Mouse (Mus musculus) granulocyte monocyte progenitor cell, adult 5-6 weeks (primary cell): ENCODE results near the gene Lpin1. TPM values are rescaled to one million over a fixed set of nuclear protein-coding genes. Genes with fewer than 3 reads are reported as not detected.

Source experiments
- ATAC-seq: replicated peaks from 2 replicates; pipeline ENCODE4 v1.8.0; 2016; ENCODE audit warnings: mild to moderate bottlenecking, moderate TSS enrichment, inconsistent platforms; ENCODE audit not compliant: poor library complexity, severe bottlenecking
- total RNA-seq, 2 experiments: library from RNA; stranded (forward) in 1 of 2; stranded (reverse) in 1 of 2; fragments of 200-712, 200-1000 nt in 1 of 2; fragments of >200 nt in 1 of 2; fragmentation: Nextera tagmentation in 1 of 2; gene quantifications; 2 replicates each; pipeline ENCODE4 v1.2.3; 2014 to 2017

Gene Lpin1
- total RNA-seq, 2 experiments from 2014 or later: 2.2 to 2.4 TPM

DNA sequence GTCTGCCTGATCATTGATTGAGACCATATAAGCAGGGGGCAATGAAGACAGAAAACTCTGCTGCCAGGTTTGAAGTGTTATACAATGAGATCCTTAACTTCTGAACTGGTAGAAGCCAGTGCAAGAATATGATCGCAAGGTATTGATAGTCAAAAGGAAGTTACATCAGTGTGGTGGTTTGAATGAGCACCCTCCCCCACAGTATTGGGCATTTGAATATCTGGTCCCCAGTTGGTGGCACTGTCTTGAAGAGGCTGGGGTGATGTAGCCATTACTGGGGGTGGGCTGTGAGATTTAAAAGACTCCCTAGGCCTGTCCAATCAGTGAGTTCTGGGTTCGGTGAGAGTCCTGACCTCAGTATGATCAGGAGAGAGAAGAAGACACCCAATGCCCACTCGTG lies 27.5 kb downstream of the Lpin1 start:
- ATAC-seq: no peak

DNA sequence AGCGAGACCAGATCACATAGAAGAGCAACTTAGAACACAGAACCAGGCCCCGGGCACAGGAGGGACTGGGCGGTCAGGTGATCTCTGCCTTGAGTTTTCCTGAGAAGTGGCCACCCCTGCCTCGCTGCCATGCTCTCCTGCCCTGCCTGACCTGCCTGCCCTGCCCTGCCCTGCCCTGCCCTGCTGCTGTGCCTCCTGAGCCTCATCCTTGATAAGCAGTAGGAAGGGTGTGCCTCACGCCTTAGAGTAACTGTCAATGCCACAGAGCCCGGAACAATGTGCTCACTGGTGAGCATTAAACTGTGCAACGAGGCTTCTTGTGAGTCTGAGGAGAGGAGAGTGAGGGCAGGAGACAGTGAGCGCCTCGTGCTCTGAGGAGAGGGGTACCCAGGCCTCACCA lies 30.5 kb downstream of the Lpin1 start:
- no peak for ATAC-seq

DNA sequence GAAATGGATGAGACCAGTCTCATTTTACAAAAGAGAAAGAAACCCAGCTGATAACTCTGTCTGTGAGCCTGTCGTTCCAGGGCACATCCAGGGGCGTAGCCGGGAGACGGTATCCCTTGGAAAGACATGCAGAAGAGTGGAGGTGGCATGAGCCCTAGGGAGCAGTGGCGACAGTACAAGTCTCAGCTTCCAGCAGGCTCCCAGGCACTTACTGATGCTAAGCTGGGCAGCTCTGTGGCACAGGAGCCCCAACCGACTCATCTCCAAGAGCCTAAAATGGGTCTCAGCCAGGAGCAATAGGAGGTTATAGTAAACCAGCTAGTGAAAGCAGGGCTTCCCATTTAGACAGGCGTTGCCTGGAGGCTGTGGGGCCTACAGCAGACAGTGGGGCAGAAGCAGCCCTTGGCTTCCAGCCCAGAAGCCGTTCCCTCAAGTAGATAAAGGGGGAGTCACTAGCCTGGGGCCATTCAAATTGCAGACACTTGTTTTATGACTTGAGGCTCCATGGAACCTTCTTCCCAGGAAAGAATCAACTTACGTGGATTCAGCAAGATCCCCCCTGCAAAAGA lies 33.0 kb downstream of the Lpin1 start:
- no peak for ATAC-seq

DNA sequence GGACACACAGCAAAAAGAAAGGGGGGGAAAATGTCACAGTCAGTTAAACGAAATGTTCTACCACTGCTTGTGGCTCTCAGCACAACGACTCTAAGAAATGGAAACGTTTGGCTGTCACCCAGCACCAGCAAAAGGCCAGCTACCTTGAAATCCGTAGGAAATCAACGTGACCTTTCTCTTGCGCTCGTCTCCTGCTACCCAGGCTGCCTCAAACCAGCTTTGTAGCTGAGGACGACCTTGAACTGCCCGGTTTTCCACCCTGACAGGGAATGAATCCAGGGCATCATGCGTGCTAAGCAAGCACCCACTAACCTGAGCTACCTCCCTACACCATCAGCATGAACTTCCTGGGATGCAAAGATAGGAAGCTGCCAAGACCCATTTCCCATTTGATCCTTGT lies 39.5 kb downstream of the Lpin1 start:
- no peak for ATAC-seq

DNA sequence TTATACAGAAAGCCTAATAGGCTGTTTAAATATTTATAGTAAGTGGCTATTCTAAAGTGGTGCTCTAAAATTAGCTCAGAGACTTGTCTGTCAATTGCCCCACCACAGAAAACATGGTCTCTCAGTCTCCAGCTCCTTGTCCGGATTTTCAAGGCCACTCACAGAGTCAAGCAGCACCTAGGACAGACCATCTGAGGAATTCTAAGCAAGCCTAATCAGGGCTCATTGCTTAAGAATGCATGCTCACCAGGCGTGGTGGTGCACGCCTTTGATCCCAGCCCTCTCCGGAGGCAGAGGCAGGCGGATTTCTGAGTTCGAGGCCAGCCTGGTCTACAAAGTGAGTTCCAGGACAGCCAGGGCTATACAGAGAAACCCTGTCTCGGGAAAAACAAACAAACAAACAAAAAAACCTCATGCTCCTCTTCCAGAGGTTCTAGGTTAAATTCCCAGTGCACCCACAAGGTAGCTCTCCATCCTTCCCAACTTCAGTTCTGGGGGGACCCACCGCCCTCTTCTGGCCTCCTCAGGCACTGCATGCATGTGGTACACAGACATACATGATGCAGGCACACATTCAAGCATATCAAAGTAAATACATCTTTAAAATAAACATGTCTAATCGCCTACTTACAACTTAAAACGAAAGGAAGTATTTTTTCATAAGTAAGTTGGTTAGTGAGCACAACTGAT lies 40.2 kb downstream of the Lpin1 start:
- no peak for ATAC-seq

DNA sequence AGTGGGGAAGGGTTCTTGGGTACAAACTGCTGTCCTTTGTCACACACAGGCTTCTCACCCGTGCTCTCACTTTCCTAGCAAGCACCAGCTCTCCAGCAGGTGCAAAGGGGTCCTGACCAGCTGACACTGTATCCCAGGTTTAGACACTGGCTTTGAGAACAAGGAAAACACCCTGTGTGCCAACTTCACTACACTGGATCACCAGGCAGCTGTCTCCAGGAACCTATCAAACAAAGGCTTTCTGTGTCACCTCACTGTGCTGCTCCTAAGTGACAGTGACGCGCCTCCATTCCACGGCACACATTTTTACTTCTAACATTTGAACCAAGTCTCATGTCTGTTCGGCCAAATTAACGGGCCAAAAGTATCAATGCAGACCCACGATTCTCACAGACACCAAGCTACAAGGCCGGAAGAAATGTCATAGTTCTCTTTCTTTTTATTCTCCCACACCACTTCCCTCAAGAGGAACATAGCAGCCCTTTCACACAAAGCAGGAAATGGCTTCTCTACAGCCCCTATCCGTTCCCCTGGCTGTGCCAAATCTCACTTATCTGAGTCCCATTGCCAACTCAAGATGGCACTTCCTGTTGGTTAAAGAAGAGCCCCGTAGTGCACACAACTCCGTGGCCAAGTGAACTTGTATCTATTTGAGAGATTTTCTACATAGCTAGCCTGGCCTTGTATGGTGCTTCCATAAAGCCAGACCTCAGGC lies 41.7 kb downstream of the Lpin1 start:
- ATAC-seq: peak; percentile 84

DNA sequence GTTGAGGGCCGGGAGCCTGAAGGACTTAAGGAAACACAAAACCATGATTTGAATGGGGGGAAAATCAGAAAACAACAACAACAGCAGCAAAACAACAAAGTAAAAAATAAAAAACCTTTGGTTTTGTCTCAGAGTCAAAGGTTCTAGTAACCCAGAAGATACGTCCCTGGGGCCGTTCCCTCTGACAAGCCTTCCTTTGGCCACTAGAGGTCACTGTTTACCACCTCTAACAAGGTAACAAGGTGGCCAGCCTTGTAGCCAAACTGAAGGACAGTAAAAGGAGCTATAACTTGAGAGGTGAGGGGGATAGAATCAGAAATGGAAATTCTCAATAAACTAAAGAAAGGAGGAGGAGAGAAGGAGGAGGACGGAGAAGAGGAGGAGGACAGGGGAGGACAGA lies 42.3 kb downstream of the Lpin1 start:
- ATAC-seq: peak; percentile 87

DNA sequence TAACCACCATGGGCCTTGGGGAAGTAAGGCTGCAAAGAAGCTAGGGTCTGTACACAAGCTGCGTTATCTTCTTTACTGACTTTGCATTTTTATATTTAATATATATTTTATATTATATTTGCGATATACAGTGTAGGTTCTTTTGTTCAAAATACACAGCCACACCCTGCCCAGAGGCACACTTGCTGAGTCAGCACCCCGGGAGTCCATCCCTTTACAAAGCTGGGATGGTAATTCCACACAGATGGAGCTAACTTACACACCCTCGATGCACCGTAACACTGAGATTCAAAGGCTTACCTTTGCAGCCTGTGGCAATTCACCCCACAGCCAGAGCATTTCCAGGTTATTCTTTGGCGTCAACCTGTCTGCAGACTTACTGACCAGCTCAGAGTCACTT lies 42.7 kb downstream of the Lpin1 start:
- no peak for ATAC-seq

DNA sequence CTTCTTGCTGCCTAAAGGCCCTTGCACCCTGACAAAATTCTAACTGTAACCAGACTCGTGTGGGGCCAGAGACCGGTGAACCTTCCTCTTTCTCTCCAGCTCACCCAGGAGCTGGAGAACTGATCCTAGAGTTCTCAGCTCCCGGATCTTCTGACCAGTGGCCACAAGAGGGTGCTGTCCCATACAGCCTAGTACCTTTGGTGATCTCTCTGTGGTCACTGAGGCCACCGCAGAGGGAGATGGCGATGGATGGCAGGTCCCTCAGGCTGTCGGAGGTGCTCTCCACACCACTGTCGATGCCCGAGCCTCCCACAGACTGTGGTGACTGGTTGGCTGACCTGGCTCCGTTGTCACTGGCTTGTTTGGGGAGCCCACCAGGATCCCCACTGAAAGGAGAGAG lies 47.3 kb downstream of the Lpin1 start:
- peak; percentile 86 for ATAC-seq

DNA sequence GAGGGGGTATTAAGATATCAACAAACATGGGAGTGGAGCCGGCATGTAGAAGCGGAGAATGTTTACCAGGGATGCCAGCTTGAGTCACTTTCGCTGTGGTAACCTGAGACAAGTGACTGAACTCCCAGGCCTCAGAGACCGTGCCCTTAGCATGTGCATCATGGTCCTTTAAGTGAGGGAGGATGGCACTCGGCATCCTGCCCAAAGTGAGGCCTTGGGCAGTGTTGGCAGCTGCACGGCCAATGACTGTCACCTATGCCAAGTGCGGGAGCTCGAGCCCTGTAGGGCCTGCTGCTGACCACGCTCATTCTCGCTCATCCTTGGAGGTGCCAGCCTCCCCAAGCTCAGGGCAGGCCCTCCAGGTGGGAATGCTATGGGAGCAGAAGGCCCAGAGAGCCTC lies 48.1 kb downstream of the Lpin1 start:
- no peak for ATAC-seq

DNA sequence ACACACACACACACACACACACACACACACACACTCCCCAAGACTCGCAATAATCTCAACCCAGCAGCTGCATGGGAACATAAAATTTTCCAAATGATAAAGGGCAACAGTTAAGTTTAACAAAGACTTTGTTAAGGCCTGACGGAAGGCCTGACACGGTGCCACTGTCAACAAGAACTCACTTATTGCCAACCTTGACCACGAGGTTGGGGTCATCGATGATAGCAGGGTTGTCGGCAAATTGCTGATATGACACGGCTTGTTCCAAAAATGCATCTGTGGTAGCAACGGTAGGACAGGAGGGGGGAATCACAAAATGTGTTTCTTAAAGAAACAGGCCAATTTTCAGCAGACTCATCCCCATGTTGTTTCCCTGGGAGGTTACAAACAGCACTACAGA lies 48.6 kb downstream of the Lpin1 start:
- no peak for ATAC-seq

DNA sequence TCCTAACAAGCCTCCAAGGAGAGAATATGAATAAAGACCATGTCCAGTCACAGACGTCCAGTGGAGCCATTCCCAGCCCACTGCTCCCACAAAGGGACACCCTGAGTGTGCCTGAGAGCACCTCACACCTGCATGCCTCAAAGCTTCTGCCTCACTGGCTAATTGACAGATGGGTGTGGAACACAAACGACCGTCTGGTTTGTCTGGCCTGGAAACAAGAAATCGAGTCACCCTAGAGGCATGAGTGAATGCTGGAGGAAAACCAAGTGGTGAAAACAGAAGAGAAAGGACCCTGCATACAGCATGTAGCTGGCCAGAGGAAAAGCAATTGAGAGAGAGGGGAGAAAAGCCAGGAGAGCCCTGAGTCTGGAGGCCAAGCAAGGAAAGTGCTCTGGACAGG lies 53.5 kb downstream of the Lpin1 start:
- ATAC-seq: no peak

DNA sequence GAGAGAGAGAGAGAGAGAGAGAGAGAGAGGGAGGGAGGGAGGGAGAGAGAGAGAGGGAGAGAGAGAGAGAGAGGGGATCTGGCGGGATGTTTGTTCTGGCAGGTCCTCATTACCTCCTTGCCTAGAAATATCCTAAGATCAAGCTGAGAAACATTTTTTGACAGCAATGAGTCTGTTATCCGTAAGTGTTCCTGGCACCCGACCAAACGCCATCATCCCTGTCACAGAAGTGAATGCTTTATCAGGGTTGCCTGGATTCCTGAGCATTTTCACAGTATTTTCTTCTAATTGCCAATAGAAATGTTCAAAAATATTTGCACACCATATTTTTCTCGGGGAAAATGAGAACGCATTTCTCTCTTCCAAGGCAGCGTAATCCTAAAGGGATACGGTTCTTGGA lies 56.6 kb downstream of the Lpin1 start:
- no peak for ATAC-seq

DNA sequence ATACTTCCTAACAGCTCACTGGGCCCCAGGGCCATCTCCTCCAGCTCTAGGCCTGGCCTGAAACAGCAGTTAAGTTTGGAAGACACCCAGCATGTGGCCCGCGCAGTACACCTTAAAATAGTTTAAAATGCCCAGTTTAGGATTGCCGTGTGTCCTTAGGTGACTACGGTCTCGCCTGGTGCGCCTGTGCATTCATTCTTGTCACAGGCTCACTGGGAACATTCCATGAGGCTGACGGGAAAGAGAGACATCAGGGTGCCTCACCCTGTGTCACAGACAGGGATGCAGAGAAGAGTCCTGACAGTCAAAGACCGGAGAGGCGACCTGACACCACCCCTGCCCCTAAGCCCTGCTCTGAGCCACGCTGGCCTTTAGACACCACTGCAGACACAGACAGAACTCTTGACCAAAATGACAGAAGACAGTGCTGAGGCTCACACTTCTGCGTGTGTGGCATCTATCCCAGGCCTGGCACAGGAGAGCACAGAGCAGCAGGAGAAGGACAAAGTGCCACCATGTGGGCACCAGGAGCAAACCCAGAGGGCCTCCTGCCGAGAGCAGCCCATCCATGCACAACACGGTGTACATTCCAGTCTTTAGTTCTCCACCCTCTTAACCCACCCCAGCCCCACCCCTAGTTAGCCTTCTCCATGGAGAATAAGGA lies 58.5 kb downstream of the Lpin1 start:
- ATAC-seq: no peak

DNA sequence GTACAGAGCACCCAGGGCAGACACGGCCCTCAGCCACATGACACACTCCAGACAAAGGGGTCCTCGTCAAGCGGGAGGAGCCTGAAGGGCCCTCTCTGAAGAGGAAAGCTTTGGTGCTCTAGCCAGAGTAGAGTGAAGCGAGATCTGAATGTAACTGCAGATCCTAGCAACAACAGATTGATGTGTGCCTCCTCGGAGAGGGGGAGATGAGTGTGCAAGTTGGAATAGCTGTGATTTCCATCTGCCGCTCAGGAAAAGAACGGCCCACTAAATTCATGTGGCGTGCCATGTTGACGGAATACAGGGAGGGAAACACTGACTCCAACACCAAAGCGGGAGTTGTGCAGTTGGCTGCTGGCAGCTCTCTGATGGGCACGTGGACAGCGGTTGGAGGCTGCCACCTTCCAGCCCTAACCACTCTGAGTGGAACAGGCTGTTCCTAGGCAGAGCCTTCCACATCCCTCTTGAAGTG lies 59.7 kb downstream of the Lpin1 start:
- no peak for ATAC-seq

DNA sequence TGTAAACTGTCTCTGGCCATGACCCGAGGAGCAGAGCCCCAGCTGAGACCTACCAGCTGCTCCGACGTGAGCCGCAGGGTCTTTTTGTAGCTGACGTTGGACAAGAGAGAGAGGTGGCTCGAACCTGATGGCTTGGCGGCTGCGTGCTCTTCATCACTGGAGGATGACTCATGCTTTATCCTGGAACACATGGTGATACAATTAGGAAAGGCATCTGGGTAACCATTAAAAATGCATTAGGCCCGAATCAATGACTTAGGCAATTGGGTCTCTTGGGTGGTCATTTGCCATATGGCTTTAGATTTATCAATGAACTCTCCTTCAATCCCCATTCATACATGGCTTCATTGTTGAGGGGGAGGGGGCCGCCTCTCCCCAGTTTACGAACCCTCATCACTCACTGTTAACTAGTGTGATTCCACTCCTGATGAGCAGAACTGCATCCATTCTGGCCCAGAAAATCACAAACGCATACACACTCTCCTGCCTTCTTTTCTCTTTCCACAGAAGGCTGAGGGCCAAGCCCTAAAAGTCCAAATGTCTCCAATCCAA lies 61.9 kb downstream of the Lpin1 start:
- ATAC-seq: no peak

DNA sequence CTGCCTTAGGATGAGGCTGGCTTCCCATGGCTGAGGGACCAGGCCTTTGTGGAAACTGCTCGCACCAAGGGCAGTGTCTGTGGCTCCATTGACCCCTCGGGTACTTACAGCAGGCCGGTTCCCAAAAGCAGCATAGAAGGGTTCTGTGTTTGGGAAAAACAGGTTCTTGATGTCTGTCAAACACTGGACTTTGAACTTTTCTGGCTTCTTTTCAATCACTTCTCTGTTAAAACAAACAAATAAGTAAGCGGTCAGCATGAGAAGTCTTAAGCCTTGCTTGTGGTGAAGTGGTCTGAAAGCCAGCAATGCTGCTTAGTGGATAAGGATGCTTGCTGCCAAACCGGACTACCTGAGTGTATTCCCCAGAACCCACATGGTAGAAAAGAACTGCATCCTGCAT lies 69.2 kb downstream of the Lpin1 start:
- ATAC-seq: no peak

DNA sequence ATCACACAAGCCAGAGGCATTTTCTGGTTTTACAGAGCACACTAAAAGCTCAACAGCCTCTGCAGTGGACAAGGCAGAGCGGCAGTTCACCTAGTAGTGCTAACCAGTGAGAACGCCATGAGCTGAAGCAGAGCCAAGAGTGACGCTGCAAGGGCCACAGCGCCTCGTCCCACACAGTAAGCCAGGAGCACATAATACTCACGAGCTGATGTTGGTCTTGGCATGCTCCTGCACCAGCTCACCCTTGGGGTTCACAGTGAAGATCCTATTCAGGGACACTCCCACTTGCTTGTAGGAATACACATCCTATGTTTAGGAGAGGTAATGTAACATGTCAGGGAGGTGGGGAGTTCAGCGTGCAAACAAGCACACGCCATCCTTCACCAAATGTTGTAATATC lies 70.1 kb downstream of the Lpin1 start:
- ATAC-seq: no peak

DNA sequence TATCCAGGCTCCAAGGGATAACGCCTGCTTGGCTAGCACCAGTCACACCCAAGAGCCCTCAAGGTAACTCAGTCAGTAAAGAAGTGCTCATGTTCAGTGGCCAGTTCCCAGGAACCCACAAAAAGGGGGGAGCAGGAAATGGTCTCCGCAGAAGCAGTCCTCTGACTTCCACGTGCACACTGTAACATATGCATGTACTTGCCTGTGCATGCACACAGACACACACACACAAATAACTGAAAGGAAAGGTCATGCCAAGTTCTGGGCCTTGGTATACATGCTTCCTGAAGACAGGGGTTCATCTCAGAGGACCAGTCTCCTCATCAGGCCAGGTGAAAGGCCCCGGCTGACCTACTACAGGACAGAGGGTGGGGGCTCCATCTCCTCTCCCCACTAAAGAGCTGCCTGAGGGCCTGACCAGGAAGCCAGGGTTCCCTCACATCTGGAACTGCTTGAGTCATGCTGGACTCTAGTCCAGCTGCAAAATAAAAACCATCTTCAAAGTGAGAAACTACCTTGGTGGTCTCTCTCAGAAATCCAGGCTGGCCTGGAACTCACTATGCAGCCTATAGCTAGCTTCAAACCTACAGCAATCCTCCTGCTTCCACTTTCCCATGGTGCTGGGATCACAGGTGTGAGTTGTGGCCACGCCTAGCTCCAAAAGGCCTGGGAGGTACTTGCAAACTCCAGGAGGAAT lies 70.7 kb downstream of the Lpin1 start:
- ATAC-seq: peak; percentile 41; the same call in 1 of the 2 replicates

DNA sequence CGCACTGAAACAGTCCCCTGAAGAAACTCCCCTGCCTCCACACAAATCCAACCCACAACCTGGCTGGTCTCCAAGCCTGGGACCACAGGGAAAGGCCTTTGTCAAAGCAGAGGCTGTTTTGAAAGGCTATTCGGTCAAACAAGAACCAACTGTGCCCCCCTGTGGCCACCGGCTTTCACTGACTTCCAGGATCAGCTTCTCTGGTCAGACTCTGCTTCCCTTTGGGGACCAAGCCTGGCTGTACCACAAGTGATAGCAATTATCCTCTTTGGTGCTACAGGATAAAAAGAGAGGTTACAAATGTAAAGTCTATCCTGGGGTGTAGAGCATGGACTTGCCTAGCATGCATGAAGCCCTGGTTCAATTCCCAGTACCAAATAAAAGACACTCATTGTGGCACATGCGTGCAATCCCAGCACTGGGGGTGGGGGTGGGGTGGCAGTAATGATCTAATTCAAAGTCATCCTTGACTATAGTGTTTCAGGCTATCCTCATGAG lies 77.4 kb downstream of the Lpin1 start:
- ATAC-seq: peak; percentile 70
